Mouse (Mus musculus): Measurements from ENCODE around the gene Ttc21b.

The Ttc21b gene

DNA sequence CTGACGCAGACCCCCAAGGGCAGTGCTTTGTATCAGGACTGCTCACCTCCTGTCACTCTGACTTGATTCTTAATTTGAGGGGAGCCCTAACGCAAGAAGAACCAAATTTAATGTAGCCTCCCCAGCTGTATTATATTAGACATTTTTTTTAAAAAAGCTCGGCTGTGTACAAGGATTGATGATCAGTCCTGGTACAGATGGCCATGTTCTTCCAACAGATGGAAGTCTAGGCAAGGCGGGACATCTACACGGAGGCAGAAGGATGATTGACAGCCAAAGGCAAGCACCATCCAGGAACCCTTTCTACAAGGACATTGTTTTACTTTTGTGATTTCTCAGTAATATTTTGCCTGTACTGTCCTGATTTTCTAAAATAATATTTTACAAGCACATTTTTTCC is 83.3 kb downstream of the Ttc21b start:
- no peak for DNase-seq (ENCODE audit: low read depth, low spot score)

DNA sequence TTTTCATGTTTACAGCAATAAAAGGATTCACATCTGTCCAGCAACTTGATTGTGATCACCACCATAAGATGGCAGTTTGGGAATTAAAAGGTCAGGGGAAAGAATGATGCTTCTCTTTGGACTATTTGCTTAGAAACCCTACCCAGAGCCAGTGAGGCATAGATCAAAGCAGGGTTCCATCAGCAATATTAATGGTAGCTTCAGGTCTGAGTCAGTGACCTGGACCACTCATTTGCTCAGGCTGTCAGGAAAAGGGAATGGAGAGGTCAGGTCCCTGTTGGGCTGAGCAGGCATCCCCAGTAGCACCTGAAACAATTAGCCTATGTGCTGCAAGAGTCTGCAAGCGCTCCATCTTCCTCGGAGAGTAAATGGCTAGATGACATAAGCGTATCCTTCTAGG is 84.8 kb downstream of the Ttc21b start:
- no peak for DNase-seq (ENCODE audit: low read depth, low spot score)

DNA sequence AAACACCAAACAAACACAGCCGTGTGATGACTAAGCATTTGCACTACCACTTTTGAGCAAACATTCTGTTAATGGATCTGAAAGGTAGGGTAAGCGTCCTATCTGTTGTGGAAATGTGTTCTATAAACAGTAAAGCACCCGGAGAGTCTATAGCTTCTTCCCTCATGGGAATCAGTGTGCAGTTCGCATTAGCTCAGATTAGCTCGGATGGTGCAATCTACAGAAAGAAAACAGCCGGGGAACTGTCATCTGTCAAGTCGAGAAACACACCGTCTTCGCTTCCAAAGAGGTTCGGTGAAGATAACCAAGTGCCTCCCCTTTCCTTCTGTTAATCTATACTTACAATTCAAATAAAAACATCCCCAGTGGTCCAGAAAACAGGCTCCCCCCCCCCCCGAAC is 85.7 kb downstream of the Ttc21b start:
- no peak for DNase-seq (ENCODE audit: low read depth, low spot score)

DNA sequence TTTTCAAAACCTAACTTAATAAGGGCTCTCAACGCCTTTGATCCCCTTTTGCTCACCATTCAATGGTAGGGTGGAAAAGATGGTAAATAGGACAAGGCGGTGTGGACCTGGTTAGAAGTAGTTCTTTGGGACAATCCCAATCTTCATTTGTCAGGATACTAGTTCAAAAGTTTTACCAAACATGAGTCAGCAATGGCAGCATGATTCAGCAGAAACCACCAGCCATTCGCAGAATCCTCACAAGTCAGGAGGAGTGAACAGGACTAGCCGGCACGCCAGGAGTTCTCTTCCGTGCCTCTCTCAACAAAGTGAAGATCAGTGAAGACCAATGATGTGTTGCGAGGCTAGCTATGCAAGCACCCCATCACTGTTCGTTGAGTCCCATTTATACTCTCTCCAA is 91.4 kb downstream of the Ttc21b start:
- no peak for DNase-seq (ENCODE audit: low read depth, low spot score)

- DNase-seq (ENCODE audit: low read depth, low spot score), result no peak
Observed at GRCm38 (mm10) chr2:66158140-66158915, 98.1 kb downstream of the Ttc21b start.

DNA sequence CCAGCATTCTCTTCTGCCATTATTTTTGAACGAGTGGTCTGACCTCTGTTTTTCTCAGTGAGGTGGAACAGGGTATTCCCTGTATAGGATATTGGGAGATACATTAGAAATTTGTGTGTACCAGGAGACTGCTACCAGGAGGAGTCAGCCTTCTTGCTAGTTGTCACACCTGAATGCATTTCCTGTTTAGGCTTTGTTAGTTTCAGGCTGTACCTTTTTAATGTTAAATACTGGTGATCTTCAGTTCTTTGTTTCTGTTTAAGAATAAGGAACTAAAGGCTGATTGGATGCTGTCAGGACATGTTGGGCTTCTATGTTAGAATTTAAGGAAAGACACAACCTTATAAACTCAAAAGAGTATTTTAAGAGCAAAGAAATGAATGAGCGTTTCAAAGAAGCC is 105.0 kb downstream of the Ttc21b start:
- no peak for DNase-seq (ENCODE audit: low read depth, low spot score)

DNA sequence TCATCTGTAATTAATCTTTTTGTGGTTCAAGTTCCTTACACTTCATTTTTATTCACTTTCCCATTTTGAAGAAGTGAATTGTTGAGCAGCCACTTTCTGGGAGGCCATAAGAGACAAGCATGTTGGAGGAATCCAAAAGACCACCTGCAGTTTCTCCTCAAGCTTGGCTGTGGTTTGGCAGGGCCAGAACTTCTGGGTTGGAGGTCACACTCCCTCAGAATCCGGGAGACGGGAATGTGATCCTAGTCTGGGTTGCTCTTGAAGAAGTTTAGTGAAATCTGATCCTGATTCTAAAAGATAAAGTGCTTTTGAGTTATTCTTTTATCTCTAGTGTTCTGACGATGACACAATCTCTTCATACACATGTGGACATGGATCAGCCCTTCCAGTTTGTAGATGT is 105.9 kb downstream of the Ttc21b start:
- no peak for DNase-seq (ENCODE audit: low read depth, low spot score)

- DNase-seq (ENCODE audit: low read depth, low spot score), result peak; percentile 47
Observed at GRCm38 (mm10) chr2:66148654-66149230, 107.7 kb downstream of the Ttc21b start.

- DNase-seq (ENCODE audit: low read depth, low spot score), result no peak
Observed at GRCm38 (mm10) chr2:66146473-66146872, 109.9 kb downstream of the Ttc21b start.

DNA sequence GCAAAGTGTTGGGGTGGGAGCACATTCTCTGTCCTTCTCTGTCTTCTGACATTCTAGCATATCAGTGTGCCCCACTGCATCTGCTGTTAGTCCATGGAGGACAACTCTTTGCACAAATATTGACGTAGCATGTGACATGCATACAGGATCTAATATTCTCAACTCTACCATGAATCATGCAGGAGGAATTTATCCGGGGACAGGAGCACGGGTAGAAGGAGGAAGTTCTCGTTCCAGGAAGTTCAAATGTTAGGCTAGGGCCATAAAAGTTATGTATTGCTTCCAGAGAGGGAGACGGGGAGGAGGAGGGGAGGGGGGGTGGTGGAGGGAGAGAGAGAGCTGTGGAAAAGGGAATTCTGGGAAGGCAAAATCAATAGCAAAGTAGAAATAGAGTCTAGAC is 111.6 kb downstream of the Ttc21b start:
- DNase-seq (ENCODE audit: low read depth, low spot score), result no peak

DNA sequence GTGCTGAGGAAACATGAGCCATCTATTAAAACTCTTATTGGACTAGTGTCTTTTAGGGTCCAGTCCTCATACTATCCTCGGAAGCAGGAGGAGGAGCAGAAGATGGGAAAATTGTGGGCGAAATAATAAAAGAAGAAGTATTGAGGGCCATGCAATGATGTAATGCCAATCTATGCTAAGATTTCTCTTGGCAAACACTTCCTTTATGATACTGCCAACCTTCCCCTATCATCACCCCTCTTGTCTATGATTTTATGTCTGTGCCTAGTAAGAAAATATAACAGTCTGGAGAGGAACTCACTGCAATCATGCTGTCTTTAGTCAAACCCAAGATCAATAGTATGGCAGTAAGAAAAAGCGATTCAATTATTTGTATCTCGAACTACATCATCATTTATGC is 113.1 kb downstream of the Ttc21b start:
- DNase-seq (ENCODE audit: low read depth, low spot score), result no peak

GRCm38 (mm10) chr2:66142711-66143110 is 113.7 kb downstream of the Ttc21b start:
- no peak for DNase-seq (ENCODE audit: low read depth, low spot score)

DNA sequence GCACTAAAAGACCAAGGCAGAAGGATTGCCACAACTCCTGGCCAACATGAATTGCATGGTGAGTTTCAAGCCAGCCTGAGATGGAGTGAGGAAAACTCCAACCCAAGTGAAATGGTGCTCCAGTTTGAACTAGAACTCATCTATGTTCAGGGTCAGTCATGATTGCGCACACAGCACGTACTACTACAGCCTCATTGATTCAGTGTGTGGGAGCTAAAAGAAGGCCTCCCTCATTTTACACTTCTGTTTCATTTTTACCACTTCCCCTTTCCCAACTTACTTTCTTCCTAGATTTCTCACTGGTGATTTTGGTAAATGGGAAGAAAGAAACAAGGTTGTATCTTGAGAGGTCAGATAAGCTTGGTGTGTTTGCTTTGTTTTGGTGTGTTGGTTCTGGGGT is 114.1 kb downstream of the Ttc21b start:
- DNase-seq (ENCODE audit: low read depth, low spot score), result no peak

- no peak for DNase-seq (ENCODE audit: low read depth, low spot score)
Observed at GRCm38 (mm10) chr2:66140246-66140645, 116.2 kb downstream of the Ttc21b start.

Data from CD4-positive helper T cell, adult 2 months (primary cell).